Mouse (Mus musculus) duodenum, adult 2 months (tissue): ENCODE results near the gene Hook1. TPM values are rescaled to one million over a fixed set of nuclear protein-coding genes. Genes with fewer than 3 reads are reported as not detected.

Experiments
- polyA plus RNA-seq: library from polyadenylated mRNA; depleted of rRNA; stranded (reverse); fragments of >200 nt; gene quantifications from 2 replicates; pipeline ENCODE4 v1.2.3, GENCODE M21; 2012; ENCODE audit warnings: low replicate concordance; rRNA removed

Gene Hook1
- 7.5 and 8.1 TPM in 2 replicates for polyA plus RNA-seq

DNA sequence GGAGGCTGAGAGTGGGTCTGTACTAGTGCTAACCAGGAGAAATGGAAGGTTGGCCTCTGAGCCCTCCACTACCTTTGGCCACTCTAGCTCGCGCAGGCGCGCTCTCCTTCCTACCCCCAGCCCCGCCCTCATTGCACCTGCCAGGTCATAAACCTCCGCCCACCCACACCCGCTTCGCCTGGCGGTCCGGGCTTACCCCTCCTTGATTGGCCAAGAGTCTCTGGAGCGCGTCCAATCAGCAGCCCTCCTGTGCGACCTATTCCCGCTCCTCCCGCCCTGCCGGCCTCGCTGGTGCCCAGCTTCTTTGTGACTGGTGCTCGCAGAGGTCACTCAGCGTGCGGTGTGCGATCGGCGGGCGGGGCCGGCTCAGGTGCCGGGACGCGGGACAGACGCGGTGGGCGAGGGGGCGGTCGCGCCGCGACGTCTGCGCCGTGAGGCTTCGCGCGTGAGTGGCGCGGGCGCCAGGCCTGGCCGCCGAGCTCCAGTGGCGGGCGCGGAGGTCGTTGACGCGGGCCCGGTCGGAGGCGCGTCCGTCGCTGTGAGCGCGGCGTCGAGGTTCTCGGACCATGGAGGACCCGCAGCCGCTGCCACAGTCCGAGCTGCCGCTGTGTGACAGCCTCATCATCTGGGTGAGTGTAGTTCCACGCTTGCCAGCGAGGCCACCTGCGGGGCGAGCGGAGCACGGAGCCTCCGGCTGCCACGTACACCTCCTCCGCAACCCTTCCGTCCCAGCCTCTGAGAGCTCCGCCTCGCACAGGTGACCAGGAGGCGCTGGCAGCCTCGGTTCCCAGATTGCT lies at the start of gene Hook1:
TSS of gene Hook1 (plus strand) at position 313 of the 797 bp plus-strand sequence.

Other genes with a start within 250 kb of the Hook1 start
- not detected in 2 replicates for gene Cyp2j13, start 110.3 kb downstream of the Hook1 start, polyA plus RNA-seq
- gene Cyp2j12, start 173.9 kb downstream of the Hook1 start, polyA plus RNA-seq, result not detected in 2 replicates